Mouse (Mus musculus) stomach, postnatal 0 days (tissue): ENCODE measurements around the gene Trim28. TPM values are rescaled to one million over a fixed set of nuclear protein-coding genes. Genes with fewer than 3 reads are reported as not detected.

Source experiments
- ATAC-seq: fragments of 200-750 bp; cut with Nextera tagmentation; 2 replicates; pipeline ENCODE4 v1.8.0; 2017; ENCODE audit not compliant: low FRiP score, low TSS enrichment
- DNase-seq: peaks from one replicate; pipeline ENCODE4 v3.0.0-alpha.2; 2016; ENCODE audit warnings: low spot score
- H3K27ac ChIP-seq: fragments of 300-500 bp; sonication (generic); replicated peaks from 2 replicates; pipeline ENCODE4 v1.5.1; 2014; ENCODE audit warnings: mild to moderate bottlenecking, control low read depth
- H3K27me3 ChIP-seq: fragments of 300-500 bp; sonication (generic); 2 replicates; pipeline ENCODE4 v1.6.1; 2014; ENCODE audit warnings: low read length; ENCODE audit not compliant: control insufficient read depth, insufficient read depth
- H3K36me3 ChIP-seq: fragments of 300-500 bp; sonication (generic); 2 replicates; pipeline ENCODE4 v1.6.1; 2014; ENCODE audit warnings: low read length, mixed read lengths; ENCODE audit not compliant: control insufficient read depth, insufficient read depth
- H3K4me1 ChIP-seq: fragments of 300-500 bp; sonication (generic); replicated peaks from 2 replicates; pipeline ENCODE4 v1.6.1; 2014; ENCODE audit warnings: antibody characterized with exemption; ENCODE audit not compliant: control insufficient read depth, insufficient read depth
- H3K4me2 ChIP-seq: fragments of 300-500 bp; sonication (generic); replicated peaks from 2 replicates; pipeline ENCODE4 v1.6.1; 2014; ENCODE audit warnings: low read depth, mild to moderate bottlenecking, control low read depth, moderate library complexity
- H3K4me3 ChIP-seq: fragments of 300-500 bp; sonication (generic); 2 replicates; pipeline ENCODE4 v1.5.1; 2014; ENCODE audit warnings: low read depth, low read length, control low read depth
- H3K9ac ChIP-seq: fragments of 300-500 bp; sonication (generic); 2 replicates; pipeline ENCODE4 v1.6.1; 2014; ENCODE audit warnings: mild to moderate bottlenecking, low read length, control low read depth, mixed read lengths
- H3K9me3 ChIP-seq: fragments of 300-500 bp; sonication (generic); 2 replicates; pipeline ENCODE4 v1.6.1; 2016; ENCODE audit warnings: low read length; ENCODE audit not compliant: control insufficient read depth
- CTCF ChIP-seq: IDR thresholded peaks from 2 replicates; pipeline ENCODE4 v1.5.1; 2016; ENCODE audit warnings: antibody characterized with exemption, low read depth, mild to moderate bottlenecking, moderate library complexity
- EP300 ChIP-seq: optimal IDR thresholded peaks from 2 replicates; pipeline ENCODE3; 2016; ENCODE audit warnings: antibody characterized with exemption
- WGBS: fragments of 180-500 bp; shearing (Covaris S2); extraction: QIAGEN DNeasy Blood & Tissue Kit; methylation state at CpG from one replicate; pipeline ENCODE4 v1.1.7; 2014; 5-methylcytosine and 5-hydroxymethylcytosine counted together
- polyA plus RNA-seq: library from polyadenylated mRNA; unstranded; fragments of >200 nt; fragmentation: Nextera tagmentation; extraction: Ambion mirVana; gene quantifications from 2 replicates; pipeline ENCODE4 v1.2.1, GENCODE M21; 2015

Gene Trim28
- polyA plus RNA-seq, 1 experiment from 2014 or later = 93.7 TPM

- peak overlapping the region; percentile 65 for H3K27ac ChIP-seq
- 2% methylated on average over 29 of the region's 29 CpGs for WGBS
- TF ChIP-seq EP300 (no peak), CTCF (no peak)
- H3K27me3 ChIP-seq = no peaks in the 10 kb centered on the region
- H3K4me3 ChIP-seq = peak overlapping the region; percentile 37
- ATAC-seq = peak; percentile 77
- H3K36me3 ChIP-seq = no peaks in the 10 kb centered on the region
- peak overlapping the region; percentile 51 for H3K9ac ChIP-seq
- H3K4me1 ChIP-seq = no peaks in the 10 kb centered on the region
- peak overlapping the region; percentile 59 for H3K4me2 ChIP-seq
- DNase-seq = peak; percentile 65
- no peaks in the 10 kb centered on the region for H3K9me3 ChIP-seq
These were observed 37.3 kb upstream of the Trim28 start for GRCm38 (mm10) chr7:12961511-12962141.

DNA sequence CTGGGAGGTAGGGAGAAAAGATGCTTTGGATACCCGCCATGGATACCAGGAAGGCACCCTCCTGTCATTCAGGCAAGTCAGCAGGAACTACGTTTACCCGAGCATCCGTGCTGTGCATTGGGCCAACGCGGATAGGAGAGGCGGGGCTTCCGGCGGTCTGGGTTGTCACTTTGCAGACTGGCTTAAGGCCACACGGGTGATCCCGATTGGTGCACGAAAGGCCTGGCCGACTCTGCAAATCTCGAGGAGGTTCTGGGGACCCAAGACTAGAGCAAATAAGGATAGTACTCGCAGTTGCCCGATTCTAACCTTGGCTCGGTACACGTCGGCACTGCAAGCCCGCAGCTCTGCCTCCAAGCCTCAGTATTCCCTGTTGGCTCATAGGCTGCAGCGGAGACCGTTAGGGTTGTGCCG, 33.2 kb upstream of the Trim28 start, which contains the start of gene Zfp324:
Gene Zfp324 (plus strand): TSS at position 161 of the 414 bp plus-strand sequence.
- Histone ChIP-seq H3K4me3 (peak within 1 kb of the TSS; percentile 91), H3K27me3 (no peaks in the 10 kb centered on the region), H3K9me3 (no peaks in the 10 kb centered on the region), H3K36me3 (peaks cover 15% of the 10 kb centered on the region), H3K9ac (peak within 1 kb of the TSS; percentile 84), H3K27ac (peak within 1 kb of the TSS; percentile 86), H3K4me1 (no peaks in the 10 kb centered on the region), H3K4me2 (peak within 1 kb of the TSS; percentile 95)
- peak; percentile 89 for DNase-seq
- under 1% methylated on average over 23 of the region's 23 CpGs for WGBS
- peak; percentile 90 for ATAC-seq
- no peak for TF ChIP-seq EP300
- no peak for TF ChIP-seq CTCF

DNA sequence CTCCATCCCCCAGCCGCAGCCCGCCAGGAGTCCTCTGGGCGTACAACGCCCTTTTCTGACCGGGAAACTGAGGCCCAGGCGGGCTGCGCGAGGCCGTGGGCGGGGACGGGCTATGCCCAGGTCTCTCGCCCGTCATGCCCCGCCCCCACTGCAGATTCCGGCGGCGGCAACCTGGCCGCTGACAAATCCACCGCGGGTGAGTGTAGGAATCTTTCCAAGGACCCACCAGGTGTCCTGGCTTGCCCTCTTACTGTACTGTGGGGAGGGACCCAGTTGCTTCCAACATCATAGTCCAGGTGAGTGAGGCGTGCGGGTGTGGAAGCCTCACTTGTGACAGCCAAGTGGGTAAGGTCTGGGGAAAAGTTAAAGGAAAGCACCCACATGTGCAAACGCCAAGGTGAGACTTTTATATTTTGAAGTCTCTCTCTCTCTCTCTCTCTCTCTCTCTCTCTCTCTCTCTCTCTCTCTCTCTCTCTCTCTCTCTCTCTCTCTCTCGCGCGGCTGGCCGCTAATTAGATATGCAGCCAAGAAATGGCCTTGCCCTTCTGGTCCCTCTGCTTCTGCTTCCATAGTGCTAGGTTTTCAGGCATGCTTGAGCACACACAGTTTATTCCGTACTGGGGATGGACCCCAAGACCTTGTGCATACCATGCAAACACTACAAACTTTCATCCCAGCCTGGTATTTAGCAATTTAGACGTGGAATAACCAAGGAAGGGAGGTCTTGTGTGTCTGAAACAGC, 32.6 kb upstream of the Trim28 start:
- under 1% methylated on average over 26 of the region's 29 CpGs for WGBS
- Histone ChIP-seq H3K27ac (peak overlapping the region; percentile 86), H3K4me1 (no peaks in the 10 kb centered on the region), H3K9me3 (no peaks in the 10 kb centered on the region), H3K27me3 (no peaks in the 10 kb centered on the region), H3K36me3 (peaks cover 21% of the 10 kb centered on the region), H3K9ac (peak overlapping the region; percentile 84), H3K4me2 (peak overlapping the region; percentile 95), H3K4me3 (peak overlapping the region; percentile 91)
- ATAC-seq = peak; percentile 57
- TF ChIP-seq CTCF = no peak
- TF ChIP-seq EP300 = no peak
- peak; percentile 76 for DNase-seq

DNA sequence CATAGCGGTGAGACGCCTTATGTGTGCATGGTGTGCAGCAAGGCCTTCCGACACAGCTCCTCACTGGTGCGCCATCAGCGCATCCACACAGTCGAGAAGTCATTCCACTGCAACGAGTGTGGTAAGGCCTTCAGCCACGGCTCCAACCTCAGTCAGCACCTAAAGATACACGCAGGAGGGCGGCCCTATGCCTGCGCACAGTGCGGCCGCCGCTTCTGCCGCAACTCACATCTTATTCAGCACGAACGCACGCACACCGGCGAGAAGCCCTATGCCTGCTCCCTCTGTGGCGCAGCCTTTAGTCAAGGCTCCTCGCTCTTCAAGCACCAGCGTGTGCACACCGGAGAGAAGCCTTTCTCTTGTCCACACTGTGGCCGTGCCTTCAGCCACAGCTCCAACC, 28.0 kb upstream of the Trim28 start:
- 94% methylated on average over 25 of the region's 25 CpGs for WGBS

GRCm38 (mm10) chr7:12977682-12978389, 21.1 kb upstream of the Trim28 start, which contains the start of gene Zfp446:
Gene Zfp446 (plus strand): TSS chr7:12977848.
- ATAC-seq (peak; percentile 99), DNase-seq (peak; percentile 99)
- peak within 1 kb of the TSS; percentile 89 for H3K27ac ChIP-seq
- H3K4me2 ChIP-seq = peak within 1 kb of the TSS; percentile 66
- H3K9ac ChIP-seq = peak within 1 kb of the TSS; percentile 70
- peak within 1 kb of the TSS; percentile 66 for H3K4me3 ChIP-seq
- H3K27me3 ChIP-seq = no peaks in the 10 kb centered on the region
- TF ChIP-seq CTCF (0 out of 2 replicates have a peak, but pooled peaks have one; percentile 3), EP300 (no peak)
- no peaks in the 10 kb centered on the region; the same call in 1 of the 2 replicates for H3K36me3 ChIP-seq
- under 1% methylated on average over 49 of the region's 49 CpGs for WGBS
- H3K9me3 ChIP-seq = no peaks in the 10 kb centered on the region
- H3K4me1 ChIP-seq = no peaks in the 10 kb centered on the region

More for the DNA sequence above, 28.0 kb upstream of the Trim28 start:
- no peak overlapping the region for H3K9ac ChIP-seq
- H3K36me3 ChIP-seq = peaks cover 27% of the 10 kb centered on the region
- H3K27me3 ChIP-seq = no peaks in the 10 kb centered on the region
- no peak for TF ChIP-seq CTCF
- no peaks in the 10 kb centered on the region for H3K9me3 ChIP-seq
- no peak overlapping the region for H3K27ac ChIP-seq
- ATAC-seq (no peak), DNase-seq (no peak)
- H3K4me2 ChIP-seq = no peak overlapping the region
- H3K4me3 ChIP-seq = no peak overlapping the region
- H3K4me1 ChIP-seq = no peaks in the 10 kb centered on the region
